Comparison of ENCODE assay signal across 26 mouse cellular contexts in genomic region chr1:179712658-179713057, GRCm38 (mm10). TPM values are rescaled to one million over a fixed set of nuclear protein-coding genes. Genes with fewer than 3 reads are reported as not detected.
DNase-seq lines count a peak whose midpoint lies in the region; ATAC-seq and TF ChIP-seq lines count a peak whose summit lies in the region.
"Had no signal": no experiment of that assay in that cellular context is flagged by ENCODE, and none has a peak within 500 bp of the region (broad histone marks: within the 10 kb centered on the region; RNA-seq: fewer than 3 reads in every experiment).

No protein-coding gene starts in this region.

- H3K27me3 ChIP-seq in stomach, embryonic 14.5 days (ENCODE audit: control insufficient read depth, insufficient read depth, low read length) = no peaks in the 10 kb centered on the region
- no peaks in the 10 kb centered on the region for H3K27me3 ChIP-seq in stomach, postnatal 0 days (ENCODE audit: control insufficient read depth, insufficient read depth, low read length)
- H3K27me3 ChIP-seq: embryonic facial prominence, embryonic 12.5 days; forebrain, embryonic 12.5 days; Patski had no signal

- H3K9me3 ChIP-seq in stomach, embryonic 14.5 days (ENCODE audit: control insufficient read depth, low read depth, low read length) = no peaks in the 10 kb centered on the region
- H3K9me3 ChIP-seq in stomach, postnatal 0 days (ENCODE audit: control insufficient read depth, low read length) = no peaks in the 10 kb centered on the region
- H3K9me3 ChIP-seq: embryonic facial prominence, embryonic 12.5 days; forebrain, embryonic 12.5 days had no signal

- H3K27ac ChIP-seq in stomach, embryonic 14.5 days (ENCODE audit: low read length) = no peak overlapping the region
- H3K27ac ChIP-seq in stomach, postnatal 0 days (replicated peaks) = no peak overlapping the region
- H3K27ac ChIP-seq: embryonic facial prominence, embryonic 12.5 days; forebrain, embryonic 10.5 days; forebrain, embryonic 12.5 days had no signal

- H3K36me3 ChIP-seq in stomach, embryonic 14.5 days (ENCODE audit: control insufficient read depth, insufficient read depth, low read length) = no peaks in the 10 kb centered on the region
- no peaks in the 10 kb centered on the region for H3K36me3 ChIP-seq in stomach, postnatal 0 days (ENCODE audit: control insufficient read depth, insufficient read depth, low read length)
- H3K36me3 ChIP-seq: embryonic facial prominence, embryonic 12.5 days; forebrain, embryonic 10.5 days; forebrain, embryonic 12.5 days; G1E had no signal

- TF ChIP-seq CTCF in stomach, postnatal 0 days (IDR thresholded peaks at IDR 0.05; ENCODE audit: low read depth) = no peak

- WGBS in stomach, embryonic 14.5 days = 75% methylated on average over 7 of the region's 7 CpGs
- 81% methylated on average over 7 of the region's 7 CpGs for WGBS in stomach, postnatal 0 days

- DNase-seq in heart, adult 11 months = peak; percentile 87
- no peak for DNase-seq in heart, adult 18-20 months
- DNase-seq in stomach, postnatal 0 days (ENCODE audit: low spot score) = no peak
- DNase-seq in adrenal gland, adult (ENCODE audit: inconsistent age in 2 of 2, low spot score in 1 of 2) = no peak
- DNase-seq: adrenal gland, adult 2 months; adrenal gland, postnatal 10 days; adrenal gland, postnatal 25 days; cerebellum, adult 11 months; cerebellum, adult 18-20 months; cerebellum, adult 8-10 months; cerebellum, adult 9-11 months; cerebellum, postnatal 14 days; cerebellum, postnatal 36 days; embryo, embryonic 11 days had no signal

- no peak overlapping the region for H3K4me3 ChIP-seq in stomach, embryonic 14.5 days (ENCODE audit: low read depth, low read length)
- H3K4me3 ChIP-seq in stomach, postnatal 0 days (ENCODE audit: low read depth, low read length) = no peak overlapping the region
- H3K4me3 ChIP-seq: embryonic facial prominence, embryonic 12.5 days; erythroblast, embryonic 14.5 days; forebrain, embryonic 10.5 days; forebrain, embryonic 12.5 days had no signal

- TF ChIP-seq EP300 in stomach, postnatal 0 days (optimal IDR thresholded peaks at IDR 0.05) = no peak

- H3K9ac ChIP-seq in stomach, embryonic 14.5 days (replicated peaks; ENCODE audit: low read depth, low read length) = 0 out of 2 replicates have a peak overlapping the region, but pooled peaks have one; percentile 6
- H3K9ac ChIP-seq in stomach, postnatal 0 days (ENCODE audit: low read length) = no peak overlapping the region
- H3K9ac ChIP-seq: embryonic facial prominence, embryonic 12.5 days; forebrain, embryonic 12.5 days had no signal

- no peak overlapping the region for H3K4me2 ChIP-seq in stomach, embryonic 14.5 days (replicated peaks; ENCODE audit: low read depth, low read length)
- no peak overlapping the region for H3K4me2 ChIP-seq in stomach, postnatal 0 days (replicated peaks; ENCODE audit: low read depth)
- H3K4me2 ChIP-seq: embryonic facial prominence, embryonic 12.5 days; forebrain, embryonic 12.5 days had no signal

- no peak for ATAC-seq in stomach, embryonic 14.5 days (ENCODE audit: insufficient number of reproducible peaks, insufficient read depth, low FRiP score, low read depth)
- ATAC-seq in stomach, postnatal 0 days (ENCODE audit: low FRiP score, low TSS enrichment) = no peak; the same call in 1 of the 2 replicates
- ATAC-seq: activated CD4-positive, CD25-positive, alpha-beta regulatory T cell, adult 4 months; forebrain, embryonic 14.5 days; forebrain, embryonic 16.5 days; Patski had no signal

- no peaks in the 10 kb centered on the region for H3K4me1 ChIP-seq in stomach, embryonic 14.5 days (ENCODE audit: control insufficient read depth, insufficient read depth, low read length)
- no peaks in the 10 kb centered on the region for H3K4me1 ChIP-seq in stomach, postnatal 0 days (replicated peaks; ENCODE audit: control insufficient read depth, insufficient read depth)
- H3K4me1 ChIP-seq: embryonic facial prominence, embryonic 12.5 days; forebrain, embryonic 10.5 days; forebrain, embryonic 12.5 days had no signal

RNA-seq across cellular contexts. Expression of gene Kif28, which starts 32.4 kb away (rescaled TPM):
- under 1 TPM; 0.35 to 0.49 TPM for total RNA-seq in heart, adult 18-20 months (2021)
- polyA plus RNA-seq in stomach, embryonic 14.5 days (2014; fragmentation: Nextera tagmentation; extraction: Ambion mirVana) = not detected in 2 replicates
- polyA plus RNA-seq in stomach, postnatal 0 days (2015; fragmentation: Nextera tagmentation; extraction: Ambion mirVana) = not detected in 2 replicates
- total RNA-seq: adrenal gland, adult 2 months; adrenal gland, postnatal 10 days; adrenal gland, postnatal 25 days; common myeloid progenitor, adult 5-6 weeks had no signal
- polyA plus RNA-seq: activated CD4-positive, CD25-positive, alpha-beta regulatory T cell, adult 4 months; adrenal gland, adult 2 months; C2C12; erythroblast, embryonic 14.5 days; forebrain, embryonic 10.5 days; forebrain, embryonic 12.5 days; forebrain, embryonic 14.5 days; forebrain, embryonic 16.5 days; G1E; Patski had no signal

RNA-seq across cellular contexts. Expression of gene Sccpdh, which starts 44.6 kb away (rescaled TPM):
- total RNA-seq in heart, adult 18-20 months (2021) = 10 to 100 TPM; 53.2 to 62.1 TPM
- 68.4 and 69.0 TPM in 2 replicates for polyA plus RNA-seq in stomach, embryonic 14.5 days (2014; fragmentation: Nextera tagmentation; extraction: Ambion mirVana)
- polyA plus RNA-seq in stomach, postnatal 0 days (2015; fragmentation: Nextera tagmentation; extraction: Ambion mirVana) = 39.0 and 41.3 TPM in 2 replicates
- polyA plus RNA-seq: erythroblast, embryonic 14.5 days had no signal
